Mouse (Mus musculus) hematopoietic stem cell, adult 5-6 weeks (primary cell): ENCODE measurements around the gene Pard6b. TPM values are rescaled to one million over a fixed set of nuclear protein-coding genes. Genes with fewer than 3 reads are reported as not detected.
"Not testable (repeated sequence)": the region's sequence is repeated elsewhere in the genome, so short reads cannot be mapped to it uniquely, and the experiment has no call there.

ENCODE experiments used
- ATAC-seq, 2 experiments: fragments of 125-278 bp in 1 of 2; replicated peaks in 1 of 2; 2 replicates each; pipeline ENCODE4 v1.8.0; 2016 to 2017; ENCODE audit warnings: inconsistent platforms in 2 of 2, mild to moderate bottlenecking in 2 of 2, moderate number of reproducible peaks in 2 of 2, low read depth in 1 of 2, moderate TSS enrichment in 1 of 2; ENCODE audit not compliant: low FRiP score in 2 of 2, poor library complexity in 2 of 2, severe bottlenecking in 2 of 2, insufficient read depth in 1 of 2, low TSS enrichment in 1 of 2
- total RNA-seq: library from RNA; stranded (forward); fragments of 172-1452, 232-1000 nt; gene quantifications from 2 replicates; pipeline ENCODE4 v1.2.3, GENCODE M21; 2017

Pard6b gene
- total RNA-seq, 1 experiment from 2014 or later: 3.7 TPM

- no peak for ATAC-seq
Measured at GRCm38 (mm10) chr2:168085621-168086265, 4.9 kb downstream of the Pard6b start.

- ATAC-seq: no peak
Measured at GRCm38 (mm10) chr2:168086318-168086717, 5.5 kb downstream of the Pard6b start.

GRCm38 (mm10) chr2:168086839-168087238 is 6.0 kb downstream of the Pard6b start:
- ATAC-seq: no peak

GRCm38 (mm10) chr2:168091560-168091959 is 10.8 kb downstream of the Pard6b start:
- ATAC-seq: no peak

- ATAC-seq: no peak
Measured at GRCm38 (mm10) chr2:168093077-168093476, 12.3 kb downstream of the Pard6b start.

- ATAC-seq: no peak
Measured at GRCm38 (mm10) chr2:168095077-168095476, 14.3 kb downstream of the Pard6b start.

GRCm38 (mm10) chr2:168096487-168096886 is 15.7 kb downstream of the Pard6b start:
- ATAC-seq: no peak

GRCm38 (mm10) chr2:168098040-168098439 is 17.2 kb downstream of the Pard6b start:
- ATAC-seq: peak; percentile 83

- no peak for ATAC-seq
Measured at GRCm38 (mm10) chr2:168100008-168100407, 19.2 kb downstream of the Pard6b start.

- no peak for ATAC-seq
Measured at GRCm38 (mm10) chr2:168101805-168102204, 21.0 kb downstream of the Pard6b start.

- no peak for ATAC-seq
Measured at GRCm38 (mm10) chr2:168103341-168103740, 22.5 kb downstream of the Pard6b start.

- no peak for ATAC-seq
Measured at GRCm38 (mm10) chr2:168104375-168105144, 23.8 kb downstream of the Pard6b start.

- no peak for ATAC-seq
Measured at GRCm38 (mm10) chr2:168105271-168105670, 24.5 kb downstream of the Pard6b start.

GRCm38 (mm10) chr2:168106701-168107178 is 25.9 kb downstream of the Pard6b start:
- no peak for ATAC-seq

GRCm38 (mm10) chr2:168107356-168107755 is 26.6 kb downstream of the Pard6b start:
- no peak for ATAC-seq

GRCm38 (mm10) chr2:168107901-168108300 is 27.1 kb downstream of the Pard6b start:
- ATAC-seq: not testable (repeated sequence)

- ATAC-seq: peak; percentile 68 to 79
Measured at GRCm38 (mm10) chr2:168111902-168112301, 31.1 kb downstream of the Pard6b start.

- ATAC-seq: no peak
Measured at GRCm38 (mm10) chr2:168113263-168113662, 32.5 kb downstream of the Pard6b start.
